Mouse (Mus musculus) megakaryocyte, embryonic 14.5 days (primary cell): ENCODE data around the gene Klk1b26.
"Not testable (repeated sequence)": the region's sequence is repeated elsewhere in the genome, so short reads cannot be mapped to it uniquely, and the experiment has no call there.

Source experiments
- FLI1 ChIP-seq: IDR thresholded peaks from 2 replicates; pipeline ENCODE4 v1.6.1; 2012; ENCODE audit warnings: low read length, inconsistent platforms, mixed read lengths
- GATA1 ChIP-seq: IDR thresholded peaks from 3 replicates; pipeline ENCODE4 v1.6.1; 2012; ENCODE audit warnings: mixed read lengths, low read length, inconsistent platforms, borderline replicate concordance

DNA sequence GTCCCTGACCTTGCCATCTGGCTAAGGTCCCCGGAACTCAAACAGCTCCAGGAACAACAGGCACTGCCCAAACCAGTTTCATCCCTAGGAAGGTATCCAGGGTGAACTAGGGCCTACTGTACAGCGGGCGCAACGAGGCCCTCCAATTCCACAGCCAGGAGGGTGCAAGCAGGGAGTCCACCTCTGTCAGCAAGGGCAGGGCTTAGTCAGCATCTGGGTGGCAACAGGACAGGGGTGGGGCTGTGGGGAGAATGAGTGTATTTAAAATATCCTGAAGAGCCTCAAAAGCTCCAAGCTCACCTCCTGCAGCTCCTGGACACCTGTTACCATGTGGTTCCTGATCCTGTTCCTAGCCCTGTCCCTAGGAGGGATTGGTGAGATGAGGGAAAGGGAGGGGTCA lies 16.4 kb upstream of the Klk1b26 start, which contains the start of gene Klk1b11:
- TF ChIP-seq GATA1, FLI1: not testable (repeated sequence)
